Mouse (Mus musculus): ENCODE results near the gene Vrk1.

Vrk1 gene

DNA sequence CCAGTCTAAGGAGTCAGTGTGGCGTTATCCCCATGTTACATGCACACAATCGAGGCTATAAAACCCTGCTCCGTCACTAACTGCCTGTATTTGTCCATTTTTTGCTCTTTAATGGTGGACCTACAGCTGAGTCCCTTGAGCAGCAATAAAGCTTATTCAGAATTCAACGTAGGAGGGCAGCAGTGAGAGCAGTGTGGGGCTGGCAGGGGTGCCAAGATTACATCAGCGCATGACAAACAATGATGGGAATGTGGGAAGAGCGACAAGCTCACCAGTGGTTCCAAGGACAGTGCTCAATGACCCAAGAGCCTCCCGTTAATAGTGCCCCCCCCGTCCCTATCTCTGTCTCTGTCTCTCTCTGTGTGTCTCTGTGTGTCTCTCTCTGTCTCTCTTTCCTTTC lies 8.3 kb upstream of the Vrk1 start:
- DNase-seq: no peak

DNA sequence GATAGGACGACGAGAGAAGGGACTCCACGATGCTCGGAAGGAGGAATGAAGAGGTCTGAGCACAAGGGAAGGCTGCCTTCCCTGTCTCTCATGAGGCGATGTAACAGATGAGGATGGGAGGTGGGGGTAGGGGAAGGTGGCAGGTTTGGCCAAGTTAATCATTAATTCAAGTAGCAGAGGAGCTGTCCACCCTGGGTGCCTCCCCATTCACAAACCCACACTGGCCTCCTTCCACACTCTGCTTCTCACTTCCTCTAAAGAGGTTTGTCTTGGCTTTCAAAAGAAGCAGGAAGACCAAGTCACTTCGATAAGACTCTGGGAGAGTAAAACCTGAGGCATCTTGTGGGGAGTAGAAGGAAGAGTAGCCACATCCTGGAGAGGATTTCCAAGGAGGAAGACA lies 5.3 kb upstream of the Vrk1 start:
- DNase-seq: no peak

DNA sequence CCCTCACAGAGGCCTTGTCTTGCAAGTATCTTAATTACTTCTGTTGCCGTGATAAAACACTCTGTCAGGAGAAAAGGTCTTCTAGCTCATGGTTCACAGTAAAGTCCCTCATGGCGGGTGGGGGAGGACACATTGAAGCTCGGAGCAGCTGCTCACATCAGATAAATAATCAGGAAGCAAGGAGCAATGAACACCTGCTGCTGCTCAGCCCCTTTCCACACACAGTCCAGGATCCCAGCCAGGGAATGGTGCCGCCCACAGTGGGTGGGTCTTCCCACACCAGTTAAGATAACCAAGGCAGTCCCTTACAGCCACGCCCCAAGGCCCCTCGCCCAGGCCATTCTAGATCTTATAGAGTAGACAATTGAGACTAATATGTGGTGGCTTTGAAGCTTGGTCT lies 3.8 kb upstream of the Vrk1 start:
- no peak for DNase-seq

DNA sequence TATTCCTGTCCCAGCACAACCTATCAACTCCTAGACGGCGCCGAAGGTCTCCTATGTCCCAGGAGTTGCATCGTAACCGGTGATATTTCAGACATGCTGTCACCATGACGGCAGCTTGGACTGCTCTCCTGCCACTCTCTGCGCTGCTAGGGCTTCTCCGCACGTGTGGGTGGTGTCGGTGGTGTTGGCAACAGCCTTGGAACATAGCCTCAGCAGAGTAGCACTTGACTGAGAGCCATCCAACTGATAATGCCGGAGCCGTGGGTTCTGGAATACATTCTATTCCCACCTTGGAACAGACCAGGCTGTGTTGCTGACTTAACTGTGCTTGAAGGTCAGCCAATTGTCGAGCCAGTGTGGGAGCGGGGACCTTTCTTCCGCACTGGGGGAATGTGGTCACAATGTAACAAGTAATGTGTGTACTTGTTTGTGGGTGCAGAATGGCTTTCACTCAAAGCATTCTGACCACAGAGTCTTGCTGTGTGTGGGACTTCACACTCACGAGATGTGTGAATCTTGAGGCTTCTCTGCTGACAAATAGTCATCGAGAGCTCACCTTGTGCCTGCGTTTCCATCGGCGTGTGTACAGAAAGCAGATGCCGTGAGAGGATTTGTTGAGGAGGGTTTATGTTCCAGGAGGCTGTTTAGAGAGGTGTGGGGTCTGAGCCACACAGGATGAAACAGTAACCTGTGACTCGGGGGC lies 1.5 kb upstream of the Vrk1 start:
- DNase-seq: no peak

DNA sequence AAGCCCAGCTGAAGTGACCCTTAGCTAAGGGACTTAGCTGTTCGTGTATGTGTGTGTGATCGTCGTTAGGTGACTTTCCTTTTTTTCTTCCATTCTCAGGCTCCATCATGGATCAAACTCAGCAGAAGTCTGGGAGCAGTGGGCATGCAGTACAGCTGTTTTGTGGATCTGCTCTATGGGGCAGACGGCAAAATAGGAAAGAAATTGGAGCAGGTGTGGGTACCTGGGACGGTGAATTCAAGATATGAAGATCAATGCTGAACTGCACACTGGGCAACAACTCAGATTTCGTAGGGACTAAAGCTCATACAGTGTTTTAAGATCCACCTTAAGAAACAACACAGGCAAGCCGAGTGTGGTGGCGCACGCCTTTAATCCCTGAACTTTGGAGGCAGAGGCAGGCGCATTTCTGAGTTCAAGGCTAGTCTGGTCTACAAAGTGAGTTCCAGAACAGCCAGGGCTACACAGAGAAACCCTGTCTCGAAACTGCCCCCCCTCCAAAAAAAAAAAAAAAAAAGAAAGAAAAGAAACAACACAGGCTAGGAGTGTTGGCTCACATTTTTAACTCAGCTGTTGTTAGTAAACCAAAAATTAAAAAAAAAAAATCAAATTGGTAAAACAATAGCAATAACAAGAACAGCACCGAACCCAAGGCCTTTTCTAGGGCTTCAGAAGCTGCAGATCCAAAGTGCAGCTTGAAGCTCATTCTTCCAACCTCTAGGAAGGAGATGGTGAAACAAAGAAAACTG lies 732 bp upstream of the Vrk1 start:
- DNase-seq: peak in 1 of 2 experiments; percentile 7

DNA sequence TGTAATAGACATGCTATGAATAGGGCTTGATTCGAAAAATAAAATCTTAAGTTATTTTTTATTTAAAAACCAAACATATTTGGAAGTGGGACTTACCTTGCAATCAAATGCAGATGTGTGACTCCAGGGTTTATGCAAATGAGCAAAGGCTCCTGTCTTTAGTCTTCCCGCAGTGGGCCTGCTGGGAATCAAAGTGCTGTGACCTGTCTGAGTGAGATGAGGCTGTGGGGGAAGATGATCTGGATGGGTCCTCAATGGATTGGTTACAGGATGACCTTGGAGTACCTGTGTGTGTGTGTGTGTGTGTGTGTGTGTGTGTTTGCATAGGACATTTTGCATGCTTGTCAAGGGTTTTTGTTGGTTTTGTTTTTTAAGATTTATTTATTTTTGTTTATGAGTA lies 2.1 kb downstream of the Vrk1 start:
- no peak for DNase-seq

DNA sequence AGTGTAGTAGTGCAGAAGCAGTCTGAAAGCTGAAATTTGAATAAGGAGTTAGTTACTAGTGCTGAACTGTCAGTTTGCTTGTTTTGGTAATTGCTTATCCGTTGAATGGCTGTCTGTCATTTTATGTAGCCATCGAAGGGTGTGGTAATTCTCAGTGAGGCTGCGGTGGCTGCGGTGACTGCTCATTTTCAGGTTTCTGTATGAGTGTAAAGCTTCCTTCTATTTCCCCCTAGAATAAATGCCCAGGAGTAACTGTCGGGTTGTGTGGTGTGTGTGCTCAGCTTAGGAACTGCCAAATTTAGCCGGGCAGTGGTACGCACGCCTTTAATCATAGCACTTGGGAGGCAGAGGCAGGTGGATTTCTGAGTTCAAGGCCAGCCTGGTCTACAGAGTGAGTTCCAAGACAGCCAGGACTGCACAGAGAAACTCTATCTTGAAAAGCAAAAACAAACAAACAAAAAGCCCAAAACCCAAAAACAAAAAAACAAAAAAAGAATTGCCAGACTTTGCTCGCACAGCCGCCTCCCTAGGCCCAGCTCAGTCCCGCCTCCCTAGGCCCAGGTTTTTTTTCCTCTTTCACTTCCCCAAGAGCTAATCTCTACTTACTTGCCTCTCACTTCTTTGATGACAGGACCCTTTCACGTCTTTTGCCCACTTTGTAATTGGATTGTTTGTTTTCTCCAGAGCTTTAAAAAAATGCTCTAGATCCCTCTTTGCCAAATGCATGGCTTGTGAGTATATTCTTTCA lies 6.4 kb downstream of the Vrk1 start:
- DNase-seq: peak; percentile 31 to 38

DNA sequence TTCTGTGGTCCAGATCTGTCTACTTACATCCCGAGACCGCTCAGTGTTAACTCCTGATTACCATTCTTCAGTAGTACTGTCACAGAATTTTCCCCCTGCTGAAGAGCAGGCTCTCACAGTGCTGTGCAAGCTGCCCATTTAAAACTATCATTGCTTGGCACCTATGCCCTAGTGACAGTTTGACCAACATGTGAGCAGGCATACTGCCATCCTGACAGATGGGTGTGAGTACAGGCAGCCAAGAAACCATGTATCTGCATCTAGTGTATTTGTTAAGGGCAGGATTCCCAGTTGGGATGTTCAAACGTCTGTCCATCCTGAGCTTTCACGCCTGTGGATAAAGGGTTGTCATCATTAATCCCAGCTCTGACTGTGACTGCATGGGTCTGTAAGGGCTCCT lies 10.0 kb downstream of the Vrk1 start:
- DNase-seq: no peak

DNA sequence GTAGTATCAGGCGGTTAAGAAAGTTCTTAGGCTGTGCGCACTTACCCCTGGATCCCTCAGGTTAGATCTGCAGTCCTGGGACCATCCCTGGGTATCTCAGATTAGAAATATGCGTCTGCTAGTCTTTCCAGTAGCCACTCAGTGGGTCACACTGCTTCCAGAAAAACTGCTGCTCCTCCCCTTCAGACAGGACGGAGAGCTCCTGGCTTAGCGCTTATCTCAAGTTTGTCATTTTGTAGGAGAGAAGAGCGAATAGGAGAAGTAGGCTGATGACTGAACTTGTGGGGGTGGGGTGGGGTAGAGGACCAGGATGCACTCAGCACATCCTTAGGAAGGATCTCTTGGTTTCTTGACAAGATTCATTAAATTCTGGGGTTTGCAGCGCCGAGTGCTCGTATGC lies 13.6 kb downstream of the Vrk1 start:
- no peak for DNase-seq

DNA sequence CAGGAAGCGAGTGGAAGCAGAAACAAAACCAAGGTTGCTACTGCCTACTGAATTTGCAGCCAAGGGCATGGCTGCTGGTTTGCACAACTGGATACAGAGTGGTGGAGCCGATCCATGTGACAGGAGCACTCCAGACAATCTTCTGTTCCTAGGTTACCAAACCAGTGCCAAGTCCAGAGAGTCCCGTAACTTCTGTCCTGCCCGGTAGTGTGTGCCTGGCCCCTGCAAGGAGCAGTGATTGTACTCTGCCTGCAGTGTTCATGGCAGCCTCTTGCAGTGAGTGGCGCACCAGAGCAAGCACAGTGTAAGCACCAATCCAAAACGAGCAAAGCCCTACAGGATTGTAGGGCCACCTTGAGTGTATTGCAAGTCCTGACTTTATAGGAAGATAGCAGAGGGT lies 15.4 kb downstream of the Vrk1 start:
- no peak for DNase-seq

DNA sequence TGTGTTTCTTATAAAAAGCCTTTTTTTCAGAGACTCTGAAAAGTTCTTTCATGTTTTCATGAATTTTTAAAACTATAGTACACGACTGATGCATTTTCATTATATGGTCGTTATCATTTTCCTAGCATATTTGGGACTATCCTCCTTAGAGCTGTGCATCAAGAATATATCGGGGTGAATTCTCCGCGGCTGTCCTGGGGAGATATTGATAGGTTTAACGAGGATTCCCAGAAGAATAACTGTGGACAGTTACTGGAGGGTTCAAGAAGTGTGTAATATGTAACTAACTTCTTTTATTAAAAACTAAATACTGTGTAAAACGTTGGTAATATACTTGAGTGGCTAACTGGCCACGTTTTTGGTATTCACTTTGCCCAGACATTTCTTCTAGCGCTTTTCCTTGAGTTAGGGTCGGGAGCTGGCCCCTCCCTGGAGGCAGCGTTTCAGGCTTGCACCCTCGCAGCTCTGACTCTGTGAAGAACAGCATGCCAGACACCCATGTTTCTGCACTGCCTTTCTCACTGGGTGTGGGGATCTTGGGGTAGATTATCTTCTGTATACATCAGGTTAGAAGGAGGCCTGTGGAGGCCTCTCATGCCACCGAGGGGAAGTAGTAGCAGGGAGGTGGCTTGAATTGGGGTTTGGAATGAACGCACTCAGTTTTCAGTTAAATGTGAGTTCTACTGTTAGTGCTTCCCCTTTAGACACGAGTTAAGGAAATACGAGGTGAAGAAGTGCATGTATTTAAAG lies 16.5 kb downstream of the Vrk1 start:
- no peak for DNase-seq

DNA sequence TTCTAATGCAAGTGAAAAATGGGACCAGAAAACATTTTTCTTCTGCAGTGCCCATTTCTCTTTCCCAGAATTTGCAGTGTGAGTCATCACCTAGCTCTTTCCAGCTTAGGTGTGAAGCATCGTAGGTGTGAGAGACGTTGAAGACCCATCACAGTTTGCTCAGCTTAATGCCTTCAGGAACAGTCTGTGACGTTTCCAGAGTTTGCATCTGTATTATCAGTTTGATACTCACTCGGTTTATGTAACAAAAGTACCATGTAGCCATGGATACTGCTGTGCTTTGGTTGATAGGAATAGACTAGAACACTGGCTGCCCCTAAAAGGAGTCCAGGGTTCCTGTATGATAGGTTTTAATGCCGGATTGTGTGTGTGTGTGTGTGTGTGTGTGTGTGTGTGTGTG lies 17.3 kb downstream of the Vrk1 start:
- DNase-seq: no peak

DNA sequence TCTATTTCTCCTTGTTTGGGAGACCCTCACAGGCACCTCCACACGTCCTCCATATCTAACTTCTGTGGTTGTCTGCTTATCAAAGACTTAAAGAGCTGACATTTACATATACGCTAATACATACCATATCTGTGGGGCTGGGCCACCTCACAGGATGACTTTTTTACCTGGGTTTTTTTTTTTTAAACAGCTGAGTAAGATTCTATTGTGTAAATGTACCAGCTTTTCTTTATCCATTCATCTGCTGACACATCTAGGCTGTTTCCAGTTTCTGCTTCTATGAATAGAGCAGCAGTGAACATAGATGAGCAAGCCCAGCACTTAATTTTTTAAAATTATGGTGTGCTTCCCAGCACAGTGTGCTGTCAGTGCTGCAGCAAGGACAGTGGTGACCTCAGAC lies 19.6 kb downstream of the Vrk1 start:
- DNase-seq: no peak

DNA sequence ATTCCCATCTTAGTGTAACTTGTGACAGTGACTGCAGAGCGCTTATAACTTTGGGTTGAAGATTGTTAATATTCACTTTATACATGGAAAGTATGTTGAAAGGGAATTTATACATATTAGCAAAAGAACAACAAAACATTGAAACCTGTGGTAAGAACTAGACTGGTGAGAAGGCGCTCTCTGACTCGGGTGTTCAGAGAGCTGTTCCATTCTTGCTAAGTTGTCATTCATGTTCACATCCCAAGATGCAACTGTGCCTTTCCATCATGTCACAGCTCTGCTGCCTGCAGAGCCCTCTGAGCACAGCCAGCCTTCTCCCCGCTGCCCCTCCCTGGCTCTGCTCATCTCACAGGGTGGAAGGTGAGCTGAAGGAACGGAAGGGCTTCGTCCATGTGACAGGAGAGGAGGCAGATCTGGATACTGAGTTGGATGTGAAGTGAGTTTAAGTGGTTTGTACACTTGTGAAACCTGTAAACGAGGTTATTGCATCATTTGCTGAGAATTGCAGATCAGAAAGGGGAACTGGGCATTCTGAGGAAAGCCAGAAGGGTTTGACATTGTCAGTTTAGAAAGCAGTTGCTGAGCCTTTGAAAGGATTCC lies 20.2 kb downstream of the Vrk1 start:
- DNase-seq: peak; percentile 8 to 11

DNA sequence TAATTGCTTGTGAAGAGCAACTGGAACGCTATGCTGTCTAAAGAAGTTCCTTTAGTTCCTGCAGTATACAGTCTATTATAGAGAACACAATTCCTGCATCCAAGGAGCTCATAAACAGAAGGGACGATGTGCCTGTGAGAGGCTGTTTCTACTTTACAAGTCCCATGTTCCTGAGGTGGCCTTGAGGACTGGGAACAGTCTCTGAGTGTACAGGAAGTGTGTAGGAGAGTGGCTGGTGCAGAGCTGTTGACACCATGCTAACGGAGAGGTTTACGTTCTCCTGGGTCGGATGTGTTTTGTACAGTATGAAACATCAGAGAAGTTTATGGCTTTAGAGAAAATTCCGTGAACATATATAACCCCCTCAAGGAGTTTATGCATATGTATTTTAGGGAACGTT lies 20.8 kb downstream of the Vrk1 start:
- no peak for DNase-seq

DNA sequence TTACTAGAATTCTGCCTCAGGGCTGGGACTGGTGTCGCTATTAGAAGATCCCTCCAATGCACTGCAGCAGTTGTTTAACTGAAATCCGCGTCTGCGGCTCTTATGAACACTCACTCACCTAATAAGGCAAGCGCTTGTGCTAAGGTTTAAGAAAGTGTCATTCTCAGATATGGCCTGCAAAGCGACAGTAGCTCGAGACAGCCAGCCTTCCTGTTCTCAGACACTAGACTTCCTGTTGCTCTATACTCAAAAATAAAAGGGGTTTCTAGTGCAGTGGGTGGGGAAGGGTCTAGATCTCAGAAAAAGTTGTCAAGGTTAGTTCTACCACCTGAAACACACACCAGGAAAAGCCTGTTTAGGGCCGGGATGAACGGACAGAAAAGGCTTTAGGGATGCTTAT lies 21.9 kb downstream of the Vrk1 start:
- no peak for DNase-seq

DNA sequence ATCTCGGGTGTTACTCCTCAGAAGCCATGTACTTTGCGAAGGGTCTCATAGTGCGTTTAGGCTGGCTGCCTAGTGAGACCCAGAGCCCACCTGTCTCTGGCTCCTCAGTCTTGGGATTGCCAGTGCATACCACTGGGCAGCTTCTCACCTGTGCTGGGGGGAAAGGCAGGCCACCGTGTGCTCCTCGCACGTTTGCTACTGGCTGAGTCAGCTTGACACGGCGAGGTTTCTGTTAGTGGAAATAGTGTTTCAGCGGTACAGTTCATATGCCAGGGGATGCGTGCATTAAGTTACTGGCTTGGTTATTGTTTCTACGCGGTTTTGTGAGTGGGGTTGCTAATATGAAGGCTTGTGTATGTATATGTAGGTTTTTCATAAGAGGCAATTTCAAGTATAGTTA lies 22.3 kb downstream of the Vrk1 start:
- no peak for DNase-seq

DNA sequence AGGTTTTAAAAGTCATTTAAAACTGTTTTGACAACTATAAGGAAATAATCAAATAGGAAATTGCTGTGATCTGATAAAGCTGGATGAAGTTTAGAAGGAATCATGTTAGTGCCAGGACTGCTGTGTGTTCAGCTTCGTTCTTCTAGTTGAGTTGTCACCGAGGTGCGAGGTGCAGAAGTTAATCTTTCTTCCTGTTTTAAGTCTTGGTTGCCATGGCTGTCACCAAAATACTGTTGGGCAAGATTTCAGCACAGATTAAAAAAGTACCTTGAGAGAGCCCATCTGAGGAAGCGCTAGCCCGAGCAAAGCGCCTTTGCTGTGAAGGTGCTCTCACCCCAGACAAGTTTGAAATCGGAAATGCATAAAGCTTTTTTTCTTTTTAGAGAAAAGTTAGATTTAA lies 24.2 kb downstream of the Vrk1 start:
- DNase-seq: peak; percentile 17 to 29

DNA sequence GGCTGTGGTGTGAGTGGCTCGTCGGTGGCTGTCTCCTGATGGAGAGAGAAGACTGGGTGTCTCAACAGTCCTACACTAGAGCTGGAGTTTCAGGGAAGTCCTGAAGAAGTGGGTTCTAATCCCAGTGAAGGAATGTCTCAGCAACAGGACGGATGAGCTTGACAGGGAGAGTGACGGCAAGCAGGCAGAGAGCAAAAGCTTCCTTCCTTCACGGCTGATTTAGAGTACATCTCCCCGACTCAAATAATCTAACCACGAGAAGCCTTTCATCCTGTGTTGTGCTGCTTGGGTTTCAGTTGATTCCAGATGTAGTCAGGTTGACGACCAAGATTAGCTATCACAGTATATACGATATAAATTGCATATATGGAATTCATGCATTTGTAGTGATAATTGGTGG lies 24.7 kb downstream of the Vrk1 start:
- no peak for DNase-seq

DNA sequence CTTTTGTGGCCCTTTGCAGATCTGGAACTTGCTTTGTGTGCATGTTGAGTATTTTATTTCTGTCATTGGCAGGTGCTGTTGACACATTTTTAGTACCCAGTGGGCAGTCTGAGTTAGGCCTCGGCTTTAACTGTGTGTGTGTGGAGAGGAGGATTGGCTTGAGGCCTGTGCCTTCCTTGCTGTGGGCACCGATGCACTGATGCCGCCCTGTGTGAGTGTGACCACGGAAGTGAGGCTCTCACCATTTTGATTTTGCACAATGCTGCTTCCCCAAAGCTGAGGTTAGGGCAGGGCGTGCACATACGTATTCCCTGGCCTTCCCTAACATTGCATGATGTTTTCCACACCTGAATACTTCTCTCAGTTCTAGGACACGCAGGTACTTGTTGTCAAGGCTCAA lies 30.2 kb downstream of the Vrk1 start:
- DNase-seq: no peak

DNA sequence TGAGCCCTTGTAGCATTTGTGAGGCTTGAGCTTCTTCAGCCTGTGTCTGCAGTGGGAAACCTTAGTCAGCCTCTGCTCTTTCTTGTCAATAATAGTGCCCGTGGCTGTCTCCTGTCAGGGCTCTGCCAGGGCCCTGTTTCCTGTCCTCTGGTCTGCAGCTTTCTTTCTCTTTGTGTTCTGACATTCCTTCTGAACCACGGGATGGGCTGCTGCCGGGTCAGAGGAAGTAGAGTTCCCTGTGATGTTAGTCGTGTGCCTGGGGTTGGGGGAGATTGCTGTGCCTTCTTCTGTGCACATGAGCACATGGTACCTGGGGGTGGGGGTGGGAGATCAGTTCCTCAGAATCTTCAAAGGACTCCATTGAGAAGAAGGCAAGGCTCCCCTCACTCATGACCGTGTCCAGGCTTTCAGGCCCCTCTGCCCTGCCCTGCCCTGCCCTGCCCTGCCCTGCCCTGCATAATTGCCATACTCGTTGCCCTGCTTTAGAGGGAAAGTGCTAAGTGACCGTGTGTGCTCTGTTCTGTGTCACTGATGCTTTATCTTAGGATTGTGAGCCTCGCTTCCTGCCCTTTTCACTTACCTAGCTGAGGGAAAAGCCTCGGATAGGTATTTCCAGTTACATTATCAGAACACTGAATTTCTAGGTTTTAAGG lies 36.2 kb downstream of the Vrk1 start:
- no peak for DNase-seq

DNA sequence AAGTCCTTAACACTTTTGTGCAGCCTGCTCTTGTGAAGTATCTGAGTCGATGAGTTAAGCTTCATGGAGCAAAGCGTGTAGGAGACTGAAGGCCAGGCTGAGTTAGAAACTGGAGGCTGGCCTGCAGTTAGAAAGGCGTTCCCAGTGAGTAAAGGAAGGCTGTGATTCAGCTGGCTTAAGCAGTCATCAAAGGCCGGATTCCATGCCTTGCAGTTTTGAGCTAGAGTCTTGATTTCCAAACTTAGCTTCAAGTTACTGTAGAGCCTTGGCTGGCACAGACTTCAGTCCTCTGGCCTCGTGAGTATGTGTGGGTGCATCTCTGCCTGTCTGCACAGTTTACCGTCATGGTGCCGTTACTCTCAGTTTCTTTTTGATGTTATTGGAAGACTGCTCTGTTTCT lies 42.2 kb downstream of the Vrk1 start:
- no peak for DNase-seq
